Mouse (Mus musculus) ES-E14 (cell line): Measurements from ENCODE around the gene Hjurp.

Source experiments
- MAFK ChIP-seq: IDR thresholded peaks from 2 replicates; pipeline ENCODE4 v1.6.1; 2014; ENCODE audit warnings: mild to moderate bottlenecking, low read depth, low read length, inconsistent platforms; ENCODE audit not compliant: insufficient read depth
- ZC3H11A ChIP-seq: IDR thresholded peaks from 2 replicates; pipeline ENCODE4 v1.6.1; 2012; ENCODE audit warnings: low read depth, mild to moderate bottlenecking, inconsistent platforms, low read length, borderline replicate concordance
- ZNF384 ChIP-seq: IDR thresholded peaks from 2 replicates; pipeline ENCODE4 v1.6.1; 2012; ENCODE audit warnings: low read depth, low read length, inconsistent platforms

- TF ChIP-seq ZC3H11A: no peak
- TF ChIP-seq ZNF384: no peak
- TF ChIP-seq MAFK: no peak
Measured at GRCm38 (mm10) chr1:88213061-88213460, 64.4 kb downstream of the Hjurp start.
